Mouse (Mus musculus): ENCODE measurements around the gene Dbndd1.

- TF ChIP-seq CTCF (IDR thresholded peaks at IDR 0.05; ENCODE audit: low read depth, low read length): no peak
- TF ChIP-seq TAL1 (conservative IDR thresholded peaks at IDR 0.05; ENCODE audit: low read depth, low read length): no peak
- no peak for TF ChIP-seq GATA2 (IDR thresholded peaks at IDR 0.05; ENCODE audit: borderline replicate concordance, low read depth, low read length)
- TF ChIP-seq GATA1 (IDR thresholded peaks at IDR 0.05; ENCODE audit: borderline replicate concordance, low read length): no peak
- TF ChIP-seq POLR2AphosphoS5 (IDR thresholded peaks at IDR 0.05; ENCODE audit: insufficient replicate concordance, low read depth, low read length): no peak
Measured at GRCm38 (mm10) chr8:123476911-123477736, 38.1 kb downstream of the Dbndd1 start.

All from G1E (cell line).